Mouse (Mus musculus) CH12.LX (cell line): ENCODE data around the gene Gm1123. TPM values are rescaled to one million over a fixed set of nuclear protein-coding genes. Genes with fewer than 3 reads are reported as not detected.

ENCODE experiments used
- DNase-seq: peaks from one replicate; pipeline ENCODE4 v3.0.0-alpha.2; 2013; ENCODE audit errors: extremely low read depth
- H3K27ac ChIP-seq: 2 replicates; pipeline ENCODE4 v1.5.1; 2012; ENCODE audit warnings: low read depth, mild to moderate bottlenecking, control low read depth, moderate library complexity; ENCODE audit not compliant: insufficient read depth
- H3K27me3 ChIP-seq: replicated peaks from 2 replicates; pipeline ENCODE3; 2012; ENCODE audit warnings: inconsistent platforms
- H3K36me3 ChIP-seq, 2 experiments: replicated peaks in 1 of 2; 2 replicates each; pipeline versions ENCODE3 to v1.6.1; 2012; ENCODE audit warnings: inconsistent platforms in 1 of 2, low read length in 1 of 2, mild to moderate bottlenecking in 1 of 2, mixed read lengths in 1 of 2, moderate library complexity in 1 of 2; ENCODE audit not compliant: control insufficient read depth in 1 of 2, insufficient read depth in 1 of 2
- H3K4me1 ChIP-seq, 2 experiments: 2 replicates each; pipeline ENCODE4 v1.6.1; 2012; ENCODE audit warnings: inconsistent platforms in 1 of 2, moderate library complexity in 1 of 2; ENCODE audit not compliant: insufficient read depth in 2 of 2, control insufficient read depth in 1 of 2
- H3K4me2 ChIP-seq: 2 replicates; pipeline ENCODE4 v1.6.1; 2012; ENCODE audit warnings: low read depth, mild to moderate bottlenecking, control low read depth; ENCODE audit not compliant: poor library complexity, insufficient read depth, severe bottlenecking
- H3K4me3 ChIP-seq, 3 experiments: fragments of 150-350 bp in 1 of 3; sonication (generic) in 1 of 3; replicated peaks in 1 of 3; 2 replicates each; pipeline versions ENCODE3 to v1.5.1; 2011 to 2012; ENCODE audit warnings: low read depth in 2 of 3, low read length in 2 of 3, mild to moderate bottlenecking in 2 of 3, moderate library complexity in 2 of 3, control low read depth in 1 of 3, improper control_type of control experiment in 1 of 3, inconsistent platforms in 1 of 3, mixed read lengths in 1 of 3; ENCODE audit not compliant: poor library complexity in 1 of 3
- H3K79me2 ChIP-seq: replicated peaks from 2 replicates; pipeline ENCODE4 v1.6.1; 2012; ENCODE audit warnings: mild to moderate bottlenecking, moderate library complexity; ENCODE audit not compliant: control insufficient read depth, poor library complexity, insufficient read depth, severe bottlenecking; ENCODE audit errors: extremely low read depth
- H3K9ac ChIP-seq: 2 replicates; pipeline ENCODE4 v1.6.1; 2012; ENCODE audit warnings: low read depth, mild to moderate bottlenecking, control low read depth, moderate library complexity; ENCODE audit not compliant: insufficient read depth
- H3K9me3 ChIP-seq: replicated peaks from 2 replicates; pipeline ENCODE3; 2012; ENCODE audit warnings: low read length, inconsistent platforms, mixed read lengths
- BHLHE40 ChIP-seq: IDR thresholded peaks from 2 replicates; pipeline ENCODE4 v1.6.1; 2011; ENCODE audit warnings: mild to moderate bottlenecking, low read depth, low read length, improper control_type of control experiment
- CHD1 ChIP-seq: IDR thresholded peaks from 2 replicates; pipeline ENCODE4 v1.6.1; 2012; ENCODE audit warnings: low read depth, low read length, improper control_type of control experiment, inconsistent platforms
- CTCF ChIP-seq, 2 experiments: IDR thresholded peaks in 1 of 2; conservative IDR thresholded peaks in 1 of 2; 2 replicates each; pipeline ENCODE4 v1.5.1; 2011 to 2012; ENCODE audit warnings: low read depth in 2 of 2, low read length in 2 of 2, improper control_type of control experiment in 1 of 2, inconsistent platforms in 1 of 2, mild to moderate bottlenecking in 1 of 2, moderate library complexity in 1 of 2
- JUN ChIP-seq: IDR thresholded peaks from 2 replicates; pipeline ENCODE4 v1.6.1; 2011; ENCODE audit warnings: low read depth, mild to moderate bottlenecking, low read length, improper control_type of control experiment, moderate library complexity; ENCODE audit not compliant: insufficient read depth
- JUND ChIP-seq: conservative IDR thresholded peaks from 2 replicates; pipeline ENCODE4 v1.6.1; 2011; ENCODE audit warnings: low read depth, low read length, improper control_type of control experiment
- KAT2A ChIP-seq: IDR thresholded peaks from 2 replicates; pipeline ENCODE4 v1.6.1; 2012; ENCODE audit warnings: low read length, improper control_type of control experiment, inconsistent platforms; ENCODE audit not compliant: insufficient replicate concordance
- MAX ChIP-seq: IDR thresholded peaks from 2 replicates; pipeline ENCODE4 v1.6.1; 2011; ENCODE audit warnings: low read length, improper control_type of control experiment
- MEF2A ChIP-seq: IDR thresholded peaks from 2 replicates; pipeline ENCODE4 v1.6.1; 2014; ENCODE audit warnings: low read depth, mild to moderate bottlenecking, inconsistent platforms, low read length, improper control_type of control experiment, borderline replicate concordance
- MXI1 ChIP-seq: IDR thresholded peaks from 2 replicates; pipeline ENCODE4 v1.6.1; 2011; ENCODE audit warnings: mild to moderate bottlenecking, low read depth, low read length, improper control_type of control experiment
- MYC ChIP-seq: IDR thresholded peaks from 2 replicates; pipeline ENCODE4 v1.6.1; 2011; ENCODE audit warnings: low read depth, mild to moderate bottlenecking, improper control_type of control experiment, low read length
- POLR2AphosphoS2 ChIP-seq: IDR thresholded peaks from 2 replicates; pipeline ENCODE4 v1.6.1; 2011; ENCODE audit warnings: low read depth, low read length, improper control_type of control experiment
- SIN3A ChIP-seq: IDR thresholded peaks from 2 replicates; pipeline ENCODE4 v1.6.1; 2012; ENCODE audit warnings: low read length, improper control_type of control experiment, inconsistent platforms
- SMC3 ChIP-seq: IDR thresholded peaks from 2 replicates; pipeline ENCODE4 v1.6.1; 2011; ENCODE audit warnings: low read depth, low read length, improper control_type of control experiment
- TBP ChIP-seq: conservative IDR thresholded peaks from 2 replicates; pipeline ENCODE4 v1.6.1; 2011; ENCODE audit warnings: low read depth, low read length, improper control_type of control experiment
- TCF12 ChIP-seq: IDR thresholded peaks from 2 replicates; pipeline ENCODE4 v1.6.1; 2014; ENCODE audit warnings: low read depth, mild to moderate bottlenecking, inconsistent platforms, low read length, improper control_type of control experiment
- UBTF ChIP-seq: IDR thresholded peaks from 2 replicates; pipeline ENCODE4 v1.6.1; 2012; ENCODE audit warnings: low read depth, mild to moderate bottlenecking, inconsistent platforms, low read length, improper control_type of control experiment, moderate library complexity
- ZC3H11A ChIP-seq: IDR thresholded peaks from 2 replicates; pipeline ENCODE4 v1.6.1; 2012; ENCODE audit warnings: low read depth, mild to moderate bottlenecking, inconsistent platforms, low read length, improper control_type of control experiment
- dilution Hi-C: fragments of 300-500 bp; cut with MboI; formaldehyde crosslinking; loops from 2 replicates; pipeline ENCODE4 v1.14.3; 2020; ENCODE audit warnings: low sequenced_read_pairs; ENCODE audit not compliant: extremely low pct_unique_long_range_greater_than_20kb, extremely low pct_ligation_motif_present
- in situ Hi-C: fragments of 300-500 bp; cut with MboI; formaldehyde crosslinking; loops from 3 replicates; pipeline ENCODE4 v1.14.3; 2019; ENCODE audit warnings: low sequenced_read_pairs, low pct_ligation_motif_present, low pct_unique_long_range_greater_than_20kb, mixed read lengths
- polyA plus RNA-seq: library from polyadenylated mRNA; unstranded; fragments of >175 nt; gene quantifications from 2 replicates; pipeline ENCODE4 v1.2.1, GENCODE M21; 2012; ENCODE audit warnings: low read depth; ENCODE audit not compliant: insufficient read length
- total RNA-seq, 2 experiments: library from RNA; depleted of rRNA; stranded (reverse); fragments of 300-350 nt in 1 of 2; fragments of >200 nt in 1 of 2; gene quantifications; 2 replicates each; pipeline ENCODE4 v1.2.3; 2012 to 2014

Gm1123 gene
- total and polyA plus RNA-seq, 3 experiments = not detected

DNA sequence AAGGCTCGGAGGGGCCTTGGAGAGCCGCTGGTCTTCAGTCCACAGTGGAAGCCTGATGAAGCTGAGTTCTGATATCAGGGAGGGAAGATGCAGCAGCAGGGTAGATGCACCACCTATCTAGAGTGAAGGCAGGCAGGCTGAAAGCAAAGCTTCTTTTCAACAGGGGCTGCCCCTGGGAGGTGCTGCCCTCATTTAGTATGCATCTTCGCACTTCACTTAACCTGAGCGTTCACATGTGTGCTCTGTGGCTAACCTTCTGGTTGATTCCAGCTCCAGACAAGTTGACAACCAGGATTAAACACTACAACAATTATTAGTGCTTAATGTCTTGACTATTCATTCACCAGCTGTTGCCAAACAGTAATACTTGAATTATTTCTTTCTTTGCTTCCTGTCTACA is 41.4 kb downstream of the Gm1123 start:
- no peaks in the 10 kb centered on the region for H3K27me3 ChIP-seq
- peaks cover 5% of the 10 kb centered on the region; the same call in 1 of the 2 replicates for H3K79me2 ChIP-seq
- TF ChIP-seq TCF12 (peak; percentile 16; the same call in 1 of the 2 replicates), MAX (peak; percentile 66), ZC3H11A (no peak), TBP (no peak), POLR2AphosphoS2 (no peak), MEF2A (no peak), CTCF (conservative IDR thresholded peaks at IDR 0.05 in 1 of 2, IDR thresholded peaks at IDR 0.05 in 1 of 2; ENCODE audit: low read depth in 2 of 2, low read length in 2 of 2) (no peak), MYC (peak; percentile 50; the same call in 1 of the 2 replicates), SIN3A (peak; percentile 50), SMC3 (no peak), KAT2A (no peak), BHLHE40 (peak; percentile 33; the same call in 1 of the 2 replicates), JUND (no peak), UBTF (no peak), MXI1 (peak; percentile 56; the same call in 1 of the 2 replicates)
- H3K9me3 ChIP-seq = no peaks in the 10 kb centered on the region
- in situ Hi-C loops (no loop called here), dilution Hi-C loops (no loop called here)
- peak overlapping the region; percentile 92 for H3K4me2 ChIP-seq
- H3K36me3 ChIP-seq = peaks cover 18 to 33% of the 10 kb centered on the region in 2 experiments
- no peak overlapping the region for H3K4me3 ChIP-seq
- H3K4me1 ChIP-seq = peaks cover 21 to 82% of the 10 kb centered on the region in 2 experiments
- peak; percentile 78 for DNase-seq
- peak overlapping the region; percentile 67 for H3K27ac ChIP-seq
- H3K9ac ChIP-seq = no peak overlapping the region

DNA sequence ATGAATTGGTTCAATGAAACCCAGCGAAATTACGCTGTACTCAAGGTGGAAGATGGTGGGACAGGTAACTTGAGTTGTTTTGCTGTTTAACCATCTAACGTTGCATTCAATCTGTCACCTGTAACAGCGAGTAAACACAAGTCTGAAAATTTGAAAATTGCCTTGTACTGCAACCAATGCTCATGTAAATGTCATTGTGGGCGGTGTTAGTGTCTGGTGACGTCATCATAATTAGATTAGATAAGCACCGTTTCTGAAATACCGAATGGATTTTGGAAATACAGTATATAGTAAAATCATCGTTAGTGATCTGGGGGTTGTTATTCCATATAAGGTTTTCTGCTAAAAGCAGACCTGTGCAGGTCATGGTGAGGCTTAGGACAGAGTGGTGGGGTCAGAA is 48.4 kb downstream of the Gm1123 start:
- peaks cover 18% of the 10 kb centered on the region for H3K79me2 ChIP-seq
- dilution Hi-C loops = no loop called here
- peak overlapping the region; percentile 92 for H3K4me2 ChIP-seq
- H3K9me3 ChIP-seq = no peaks in the 10 kb centered on the region
- peak; percentile 33 for DNase-seq
- H3K27me3 ChIP-seq = peaks cover 5% of the 10 kb centered on the region
- H3K36me3 ChIP-seq = peaks cover 2 to 3% of the 10 kb centered on the region in 2 experiments
- H3K27ac ChIP-seq = no peak overlapping the region
- H3K9ac ChIP-seq = peak overlapping the region; percentile 64
- peaks cover 4 to 41% of the 10 kb centered on the region in 2 experiments; a peak in 3 of 4 replicates for H3K4me1 ChIP-seq
- in situ Hi-C loops = no loop called here
- peak overlapping the region; percentile 82 to 97 (median 86) for H3K4me3 ChIP-seq
- no peak for TF ChIP-seq CHD1
- peak; percentile 60; the same call in 1 of the 2 replicates for TF ChIP-seq JUND
- peak; percentile 49; the same call in 1 of the 2 replicates for TF ChIP-seq JUN
